Mouse (Mus musculus) kidney, postnatal 4 days (tissue): ENCODE measurements around the gene Rfx7.
"Not testable (repeated sequence)": the region's sequence is repeated elsewhere in the genome, so short reads cannot be mapped to it uniquely, and the experiment has no call there.

Source experiments
- DNase-seq, 2 experiments: peaks; one replicate each; pipeline ENCODE4 v3.0.0; 2021; ENCODE audit warnings: mixed read lengths in 2 of 2

Rfx7 gene

GRCm38 (mm10) chr9:72641093-72641680, 109.1 kb downstream of the Rfx7 start:
- DNase-seq = peak; percentile 36 to 38

GRCm38 (mm10) chr9:72642756-72643447, 110.9 kb downstream of the Rfx7 start:
- DNase-seq = not testable (repeated sequence)

DNA sequence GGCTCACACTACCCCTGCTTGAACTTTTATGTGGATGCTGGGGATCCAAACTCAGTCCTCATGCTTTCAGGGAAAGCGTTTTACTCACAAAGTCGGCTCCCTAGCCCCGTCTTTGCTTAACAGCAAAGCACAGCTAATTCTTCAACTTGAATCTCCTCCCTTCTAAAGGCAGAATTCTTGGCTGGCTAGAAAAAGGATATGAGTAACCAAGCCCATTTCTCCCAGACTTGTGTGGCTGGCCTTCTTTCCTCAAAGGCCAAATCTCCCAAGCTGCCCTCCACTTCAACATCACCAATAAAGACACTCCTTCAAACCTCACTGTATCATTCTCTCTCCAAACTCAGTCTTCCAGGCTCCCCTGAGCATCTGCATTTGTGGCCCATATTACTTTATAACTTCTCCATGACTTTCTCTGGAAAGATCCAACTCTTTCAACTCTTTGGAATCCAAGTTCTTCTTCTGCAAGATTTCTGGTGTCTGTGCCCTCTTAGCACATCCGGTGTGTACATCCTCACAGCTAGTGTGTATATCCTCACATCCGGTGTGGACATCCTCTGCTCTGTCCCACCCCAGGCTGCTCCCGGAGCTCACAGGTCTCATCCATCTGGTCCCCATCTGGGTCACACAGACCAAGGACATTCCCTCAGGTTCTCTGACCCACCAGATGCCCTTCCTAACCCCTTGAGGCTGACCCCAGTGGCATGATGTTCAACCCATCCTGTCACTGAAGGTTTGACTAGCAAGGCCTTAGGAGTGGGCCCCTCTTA, 111.8 kb downstream of the Rfx7 start:
- DNase-seq = no peak

GRCm38 (mm10) chr9:72644418-72645110, 112.5 kb downstream of the Rfx7 start:
- DNase-seq = no peak

DNA sequence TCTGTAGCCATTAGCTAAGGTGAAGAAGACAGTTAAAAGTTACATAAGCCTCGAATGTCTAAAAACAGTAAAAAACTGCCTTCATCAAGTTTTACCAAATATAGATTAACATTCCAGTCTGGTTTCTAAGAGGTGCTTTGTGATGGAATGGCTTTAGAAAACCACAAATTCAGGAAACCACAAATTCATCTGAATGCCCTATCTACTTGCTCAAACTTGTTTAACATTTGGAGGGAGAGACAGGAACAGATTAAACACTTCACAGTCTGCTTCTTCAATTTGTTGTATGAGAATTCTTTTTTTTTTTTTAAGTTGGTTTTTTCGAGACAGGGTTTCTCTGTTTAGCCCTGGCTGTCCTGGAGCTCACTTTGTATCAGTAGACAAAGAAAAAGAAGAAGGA, 117.7 kb downstream of the Rfx7 start:
- no peak for DNase-seq

DNA sequence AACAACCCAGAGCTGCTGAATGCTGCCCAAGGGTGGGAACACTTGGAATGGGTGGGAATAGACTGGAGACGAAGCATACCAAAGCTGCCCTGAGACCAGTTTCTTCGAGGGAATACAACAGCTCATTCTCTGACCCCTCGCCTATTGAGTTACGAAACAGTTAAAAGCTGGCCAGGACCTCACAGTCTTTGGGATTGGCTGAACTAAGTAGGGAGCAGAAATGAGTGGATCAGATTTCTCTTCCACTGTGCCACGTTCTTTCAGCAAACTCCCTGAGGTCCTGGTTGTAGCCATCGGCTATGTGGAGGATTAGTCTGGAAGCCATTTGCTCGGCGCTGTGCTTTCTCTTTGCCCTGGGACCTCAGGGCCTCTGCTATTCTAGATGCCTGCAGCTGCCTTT, 120.9 kb downstream of the Rfx7 start:
- peak; percentile 53 to 68 for DNase-seq

DNA sequence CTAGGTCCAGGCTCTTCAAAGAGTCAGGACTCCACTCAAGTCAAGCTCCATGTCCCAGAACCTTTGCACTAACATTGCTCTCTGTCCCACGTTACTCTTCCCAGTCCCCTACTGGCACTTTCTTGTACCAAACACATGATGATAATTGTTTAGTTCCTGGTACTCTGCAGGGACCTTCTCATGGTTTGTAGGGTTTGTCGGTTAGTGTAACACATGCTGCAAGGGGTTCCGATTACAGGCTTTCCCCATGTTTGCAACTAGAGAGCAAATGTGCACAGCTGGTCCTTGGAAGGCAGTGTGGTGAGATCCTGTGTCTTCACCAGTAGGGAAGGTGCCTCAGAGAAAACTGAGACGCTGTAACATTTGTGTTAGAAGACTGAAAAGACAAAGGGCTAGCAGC, 121.5 kb downstream of the Rfx7 start:
- DNase-seq = no peak

- DNase-seq = peak; percentile 79 to 86
Observed at GRCm38 (mm10) chr9:72654593-72655242, 122.7 kb downstream of the Rfx7 start.

DNA sequence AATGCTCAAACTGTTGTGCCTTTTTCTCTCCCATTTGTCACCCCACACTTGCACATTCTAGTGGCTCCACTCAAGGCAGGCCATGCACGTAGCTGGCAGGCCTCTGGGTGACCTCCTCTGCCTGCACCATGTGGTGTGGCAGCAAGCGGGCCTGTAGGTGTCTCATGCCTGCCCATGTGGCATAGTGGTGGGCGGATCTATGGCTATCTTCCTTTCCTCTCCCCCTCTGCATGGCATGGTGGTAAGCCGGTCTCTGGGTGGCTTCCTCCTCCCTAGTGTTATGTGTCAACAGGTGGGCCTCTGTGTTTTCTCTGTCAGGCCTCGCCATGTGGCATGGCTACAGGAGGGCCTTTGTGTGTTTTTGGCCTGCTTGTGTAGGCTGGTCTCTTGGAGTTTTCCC, 123.6 kb downstream of the Rfx7 start:
- DNase-seq = no peak

DNA sequence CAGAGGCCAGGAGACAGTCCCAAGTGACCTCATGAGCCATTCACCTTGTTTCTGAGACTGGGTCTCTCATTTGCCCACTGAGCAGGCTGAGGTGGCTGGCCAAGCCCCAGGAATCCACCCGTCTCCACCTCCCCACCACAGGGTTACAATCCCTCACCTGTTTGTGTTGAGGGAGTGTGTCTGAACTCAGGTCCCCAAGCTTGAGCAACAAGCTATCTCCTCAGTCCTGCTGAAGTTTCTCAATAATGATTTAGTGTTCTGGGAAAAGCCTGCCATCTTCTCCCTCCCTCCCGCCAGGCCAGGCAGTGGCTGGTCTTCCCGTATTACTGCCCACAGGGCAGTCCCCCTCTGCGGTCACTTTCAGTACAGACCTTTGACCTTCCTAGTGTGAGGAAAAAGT, 124.5 kb downstream of the Rfx7 start:
- DNase-seq = no peak

GRCm38 (mm10) chr9:72656940-72657339, 124.9 kb downstream of the Rfx7 start:
- DNase-seq = no peak

DNA sequence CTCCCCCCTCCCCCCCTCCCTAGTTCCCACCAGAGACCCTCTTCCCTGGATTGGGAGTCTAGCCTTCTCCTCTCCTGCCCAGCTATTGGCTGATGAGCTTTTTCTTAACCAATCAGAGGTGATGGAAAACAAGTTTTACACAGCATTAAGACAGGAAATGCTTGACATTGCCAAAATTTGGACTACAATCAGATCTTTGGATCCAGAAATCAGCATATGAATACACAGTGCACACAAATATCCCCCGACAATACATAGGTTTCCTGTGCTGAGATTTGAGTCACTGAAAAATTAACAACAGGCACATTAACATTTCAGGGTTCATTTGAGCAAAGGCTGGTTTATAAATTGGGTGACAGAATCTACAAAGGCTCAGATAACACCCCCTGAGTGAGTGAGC, 125.7 kb downstream of the Rfx7 start:
- DNase-seq = no peak

GRCm38 (mm10) chr9:72660139-72660538, 128.1 kb downstream of the Rfx7 start:
- DNase-seq = no peak

GRCm38 (mm10) chr9:72660911-72661310, 128.9 kb downstream of the Rfx7 start:
- DNase-seq = no peak

DNA sequence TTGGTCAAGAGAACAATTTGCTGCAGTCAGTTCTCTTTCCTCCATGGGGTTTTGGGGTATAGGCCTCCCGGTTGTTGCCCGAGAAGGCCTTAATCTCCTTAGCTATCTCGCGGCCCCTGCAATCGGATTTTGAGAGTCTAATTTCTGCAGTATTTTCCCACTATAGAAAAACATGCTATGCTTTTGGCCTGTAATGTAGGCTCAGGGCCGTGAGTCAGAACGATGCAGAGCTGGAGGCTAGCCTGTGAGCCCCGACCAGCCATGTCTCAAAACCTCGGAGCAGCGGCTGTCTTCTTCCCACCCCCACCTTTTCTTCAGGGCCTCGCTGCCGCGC, 129.5 kb downstream of the Rfx7 start:
- DNase-seq = no peak

DNA sequence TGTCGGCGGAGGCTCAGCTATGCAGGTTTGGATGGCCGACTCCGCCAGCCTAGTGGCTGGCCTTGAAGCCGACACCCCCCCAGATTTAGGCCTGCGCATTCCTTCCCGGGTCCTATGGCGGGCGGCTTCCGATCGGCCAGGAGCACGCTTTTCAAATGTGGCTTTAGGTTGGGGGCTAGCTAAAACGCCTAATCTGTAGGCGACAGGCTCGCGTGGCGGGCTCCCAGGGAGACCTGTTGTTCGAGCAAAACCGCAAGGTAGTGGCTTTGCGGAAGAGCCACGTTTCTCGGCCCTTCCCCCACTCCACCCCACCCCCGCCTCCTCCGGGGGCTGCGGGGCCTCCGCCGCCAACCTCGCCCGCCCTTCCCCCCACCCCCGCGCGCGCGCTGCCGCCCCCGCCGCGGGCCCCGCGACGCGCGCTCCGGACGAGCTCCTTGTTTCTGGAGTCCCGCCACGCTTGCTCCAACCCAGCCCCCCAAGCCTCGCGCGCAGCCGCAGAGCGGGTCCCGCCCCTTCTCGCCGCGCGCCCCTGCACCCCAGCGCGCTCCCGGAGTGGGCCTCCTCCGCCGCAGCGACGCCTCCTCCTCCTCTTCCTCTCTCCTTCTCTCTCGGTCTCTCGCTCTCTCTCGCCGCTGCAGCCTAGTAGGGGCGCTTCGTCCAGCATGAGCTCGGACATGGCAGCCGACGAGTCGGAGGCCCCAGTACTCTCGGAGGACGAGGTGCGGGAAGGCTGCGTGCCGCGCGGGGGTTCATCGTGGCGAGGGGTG, 130.0 kb downstream of the Rfx7 start, which contains the start of gene Nedd4:
TSS of gene Nedd4 (plus strand) at position 452 of the 767 bp plus-strand sequence.
- DNase-seq = peak; percentile 97 to 98

GRCm38 (mm10) chr9:72662691-72663533, 130.9 kb downstream of the Rfx7 start:
- DNase-seq = peak; percentile 84 to 91

- no peak for DNase-seq
Observed at GRCm38 (mm10) chr9:72663534-72663918, 131.5 kb downstream of the Rfx7 start.

DNA sequence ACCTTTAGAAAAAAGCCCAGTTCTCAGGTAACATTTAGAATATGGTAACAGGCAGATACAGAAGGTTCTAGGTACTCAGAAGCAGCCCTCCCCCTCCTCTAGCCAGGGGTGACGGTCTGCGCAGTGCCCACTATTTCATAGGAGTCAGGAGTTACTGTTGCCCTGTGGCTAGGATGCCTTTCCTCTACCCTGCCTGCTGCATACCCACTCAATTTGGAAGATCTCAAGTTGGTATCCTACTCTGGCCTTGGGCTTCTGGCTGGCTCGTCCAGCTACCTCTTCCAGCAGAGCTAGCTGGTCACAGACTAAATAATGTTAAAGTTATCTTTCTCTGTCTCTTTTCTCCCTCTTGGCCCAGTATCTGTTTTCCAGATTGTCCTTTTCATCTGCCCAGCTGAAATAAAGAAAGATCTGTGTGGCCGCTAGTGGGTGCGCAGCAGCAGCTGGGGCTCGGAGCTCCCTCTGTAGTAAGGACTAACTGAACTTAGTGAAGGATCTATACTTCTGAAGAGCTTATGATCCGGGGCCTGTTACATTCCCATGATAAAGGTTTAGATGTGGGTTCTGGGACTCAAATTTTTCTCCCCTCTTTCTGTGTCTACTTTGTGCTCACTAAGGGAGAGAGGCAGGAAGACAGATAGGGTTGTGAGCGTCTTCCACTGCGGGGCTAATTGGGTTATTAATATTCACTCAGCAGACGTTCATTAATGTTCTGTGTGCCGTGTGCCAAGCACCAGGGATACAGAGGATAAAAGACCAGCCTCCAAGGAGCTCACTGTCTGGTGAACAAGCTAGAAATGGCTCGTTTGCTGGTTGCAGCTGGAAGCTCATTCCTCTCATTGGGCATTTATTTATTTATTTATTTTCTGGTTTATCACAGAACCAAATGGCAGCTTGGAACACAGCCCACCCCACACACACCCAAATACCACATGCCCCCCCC, 132.6 kb downstream of the Rfx7 start:
- DNase-seq = peak; percentile 48 to 65

GRCm38 (mm10) chr9:72665517-72665916, 133.5 kb downstream of the Rfx7 start:
- no peak for DNase-seq
